Mouse (Mus musculus) layer of hippocampus, adult 11-12 months (tissue): ENCODE measurements at regions not wholly inside any gene's neighbourhood (a gene's known extent, or its start where the extent isn't known, plus 50 kb on each side); places are given as distances from the start of the nearest gene placed in this dataset.

ENCODE experiments used
- DNase-seq: peaks from one replicate; pipeline ENCODE4 v3.0.0; 2022; ENCODE audit warnings: low spot score

- DNase-seq: no peak
Observed at GRCm38 (mm10) chr14:95949512-95949911, 68.5 kb downstream of the 4921530L21Rik start.

- DNase-seq: no peak
Observed at GRCm38 (mm10) chr14:95956056-95956729, 75.1 kb downstream of the 4921530L21Rik start.

GRCm38 (mm10) chr14:95984021-95984420 lies 103.0 kb downstream of the 4921530L21Rik start:
- peak; percentile 20 for DNase-seq

- DNase-seq: no peak
Observed at GRCm38 (mm10) chr14:95998356-95998755, 117.3 kb downstream of the 4921530L21Rik start.

GRCm38 (mm10) chr14:96021646-96022045 lies 140.6 kb downstream of the 4921530L21Rik start:
- no peak for DNase-seq
